Mouse (Mus musculus) liver, adult 2 months (tissue): ENCODE measurements at regions not wholly inside any gene's neighbourhood (a gene's known extent, or its start where the extent isn't known, plus 50 kb on each side); places are given as distances from the start of the nearest gene placed in this dataset.

Experiments
- CTCF ChIP-seq: fragments of 200-500 bp; IDR thresholded peaks from 2 replicates; pipeline ENCODE4 v1.5.1; 2011; ENCODE audit warnings: low read depth, low read length, control low read depth
- POLR2A ChIP-seq: fragments of 200-500 bp; IDR thresholded peaks from 2 replicates; pipeline ENCODE4 v1.6.1; 2011; ENCODE audit warnings: low read length, control low read depth; ENCODE audit not compliant: insufficient read depth; ENCODE audit errors: extremely low read depth

GRCm38 (mm10) chr1:183898091-183898490 is 115.0 kb upstream of the Dusp10 start:
- TF ChIP-seq CTCF (no peak), POLR2A (no peak)
